Mouse (Mus musculus): ENCODE data around the gene Fam219b.

Gene Fam219b

DNA sequence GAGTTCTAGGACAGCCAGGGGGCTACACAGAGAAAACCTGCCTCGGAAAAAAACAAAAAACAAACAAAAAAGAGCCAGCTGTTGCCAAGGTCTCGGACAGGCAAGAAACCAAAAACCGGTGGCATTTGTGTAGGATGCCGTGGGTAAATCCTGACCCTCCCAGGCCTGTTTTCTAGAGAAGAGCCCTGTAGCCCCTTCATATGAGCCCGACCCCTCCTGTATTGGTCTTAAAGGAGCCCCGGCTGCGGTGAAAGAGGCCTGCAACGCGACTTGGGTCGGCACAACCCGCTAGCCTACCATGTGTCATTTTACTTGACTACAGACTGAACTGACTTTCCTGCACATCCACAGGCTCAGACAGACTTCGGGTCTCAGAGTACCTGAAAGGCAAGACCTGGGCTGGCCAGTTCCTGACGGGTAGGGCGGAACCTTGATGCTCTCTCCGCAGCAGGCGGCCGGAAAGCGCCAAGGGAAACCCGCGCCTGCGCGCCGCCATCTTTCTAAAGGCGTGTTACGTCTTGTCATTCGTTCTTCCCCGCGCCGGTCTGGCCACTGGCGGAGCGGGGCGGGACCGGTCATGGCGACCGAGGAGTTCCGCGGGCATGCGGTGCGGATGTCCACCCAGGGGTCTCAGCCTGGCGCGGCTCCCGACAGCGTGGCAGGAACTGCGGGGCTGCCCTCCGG, at the start of gene Fam219b:
Gene Fam219b (plus strand): TSS at position 485 of the 684 bp plus-strand sequence.
- DNase-seq = peak; percentile 95 to 96

DNA sequence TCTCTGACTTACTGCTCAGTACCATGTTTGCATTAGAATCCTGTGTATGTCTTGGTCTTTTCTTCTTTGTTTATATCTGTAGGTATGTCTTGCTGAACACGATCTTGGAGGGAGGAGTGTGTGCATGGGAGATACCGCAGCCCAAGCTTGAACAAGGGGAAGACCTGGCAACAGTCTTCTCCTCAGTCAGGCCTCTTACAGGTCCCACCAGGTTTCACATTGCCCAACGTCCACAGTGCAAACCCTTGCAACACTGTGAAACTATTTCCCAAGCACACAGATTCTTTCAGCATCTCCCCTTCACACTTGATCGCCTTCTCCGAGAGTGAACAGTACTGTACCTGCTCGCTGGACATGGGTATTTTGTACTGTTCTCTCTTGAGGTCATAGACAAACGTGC, 49.5 kb upstream of the Fam219b start:
- DNase-seq = no peak

GRCm38 (mm10) chr9:57493532-57493931, 43.8 kb upstream of the Fam219b start:
- DNase-seq = no peak

GRCm38 (mm10) chr9:57494970-57495369, 42.4 kb upstream of the Fam219b start:
- no peak for DNase-seq

DNA sequence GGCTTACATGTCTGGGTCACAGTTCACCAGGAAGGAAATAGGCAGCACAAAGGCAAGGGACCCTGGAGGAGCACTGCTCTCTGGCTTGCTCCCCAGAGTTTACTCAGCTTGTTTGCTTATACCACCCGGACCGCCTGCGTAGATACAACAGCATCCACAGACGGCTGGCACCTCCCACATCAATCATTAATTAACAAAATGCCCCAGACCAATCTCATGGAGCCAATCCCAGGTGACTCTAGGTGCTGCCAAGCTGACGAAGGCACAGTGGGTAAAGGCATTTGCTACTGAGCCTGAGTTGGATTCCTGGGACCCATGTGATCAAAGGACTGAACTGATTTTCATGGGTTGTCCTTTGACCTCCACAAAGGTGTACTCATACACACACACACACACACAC, 40.1 kb upstream of the Fam219b start:
- DNase-seq = no peak

GRCm38 (mm10) chr9:57498536-57498935, 38.8 kb upstream of the Fam219b start:
- no peak for DNase-seq

GRCm38 (mm10) chr9:57501452-57501851, 35.9 kb upstream of the Fam219b start:
- no peak for DNase-seq

DNA sequence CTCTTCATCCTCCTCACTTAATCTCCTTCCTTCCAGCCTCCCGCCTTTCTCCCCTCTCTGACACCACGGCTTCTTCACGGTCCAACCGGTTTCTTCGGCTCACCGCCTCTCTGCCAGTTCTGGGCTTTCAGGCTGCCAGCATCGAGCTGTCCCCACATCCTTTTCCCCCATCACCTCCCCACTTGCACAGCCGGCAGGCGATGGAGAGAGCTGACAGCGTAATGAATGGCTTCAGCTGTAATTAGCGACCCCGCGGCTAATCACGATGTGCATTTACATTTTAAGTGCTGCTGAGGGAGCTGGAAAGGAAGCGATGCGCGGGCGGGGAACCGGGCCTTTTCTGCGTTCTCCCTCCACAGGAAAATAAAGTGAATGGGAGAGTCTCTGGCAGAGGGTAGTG, 35.5 kb upstream of the Fam219b start:
- DNase-seq = peak in 1 of 2 experiments; percentile 22

GRCm38 (mm10) chr9:57502911-57503621, 34.3 kb upstream of the Fam219b start:
- DNase-seq = no peak

GRCm38 (mm10) chr9:57503622-57504380, 33.5 kb upstream of the Fam219b start, which contains the start of gene Rpp25:
Rpp25 (plus strand) TSS chr9:57504026.
- peak in 1 of 2 experiments; percentile 35 for DNase-seq

GRCm38 (mm10) chr9:57504381-57504700, 33.0 kb upstream of the Fam219b start:
- peak; percentile 67 to 77 for DNase-seq

DNA sequence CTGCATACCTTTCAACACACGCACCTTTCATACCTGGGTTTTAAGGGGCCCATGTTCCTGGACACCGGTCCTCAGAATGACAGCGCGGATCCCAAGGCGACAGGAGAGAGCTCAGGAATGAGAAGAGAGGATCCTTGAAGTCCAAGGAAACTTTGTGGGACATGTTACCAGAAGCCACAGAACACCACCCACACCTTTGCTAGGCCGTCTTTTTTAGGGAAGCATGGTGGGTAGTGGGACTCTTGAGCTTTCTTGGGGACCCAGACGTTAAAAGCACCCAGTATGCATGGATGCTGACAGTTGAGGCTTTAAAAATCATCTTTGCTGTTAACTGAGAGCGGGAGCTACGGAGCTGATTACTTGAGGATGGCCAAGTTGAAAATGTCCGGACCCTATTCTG, 32.4 kb upstream of the Fam219b start:
- no peak for DNase-seq

DNA sequence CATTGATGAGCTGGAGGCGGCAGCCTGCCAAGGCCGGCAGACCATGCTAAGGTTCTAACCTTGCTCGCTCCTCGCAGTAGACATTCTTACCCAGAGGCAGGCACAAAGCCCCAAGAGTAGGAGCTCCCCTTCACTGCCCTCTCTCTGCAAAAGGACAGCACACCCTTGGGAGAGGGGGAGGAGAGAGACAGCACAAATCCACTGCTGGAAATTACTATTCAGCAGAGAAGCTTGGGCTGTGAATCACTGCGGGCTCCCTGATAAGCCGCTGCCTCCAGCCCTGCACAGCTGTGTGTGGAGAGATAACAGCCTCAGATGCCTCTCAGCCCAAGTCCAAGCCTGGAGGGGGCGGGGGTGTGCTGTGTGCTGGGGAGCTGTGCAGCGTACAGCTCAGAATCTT, 31.6 kb upstream of the Fam219b start:
- DNase-seq = no peak

DNA sequence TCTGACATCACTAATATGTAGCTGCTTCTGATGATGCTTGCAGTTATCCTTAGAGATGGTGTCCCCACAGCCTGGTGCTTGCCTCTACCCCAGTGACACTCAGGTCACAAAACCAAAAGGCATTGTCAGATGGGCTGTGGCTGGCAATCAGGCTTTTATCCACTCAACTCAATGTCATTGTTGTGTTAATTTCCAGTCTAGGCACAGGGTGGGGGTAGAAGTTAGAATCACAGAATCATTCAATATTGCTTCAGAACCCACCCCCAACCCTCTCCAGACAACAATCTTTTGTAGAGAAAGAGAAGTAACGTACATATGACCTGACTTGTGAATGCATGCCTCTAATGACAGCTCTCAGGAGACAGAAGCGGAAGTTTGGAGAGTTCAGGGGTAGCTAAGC, 26.8 kb upstream of the Fam219b start:
- no peak for DNase-seq

- DNase-seq = peak; percentile 84 to 90
Measured at GRCm38 (mm10) chr9:57517113-57517512, 20.2 kb upstream of the Fam219b start.

DNA sequence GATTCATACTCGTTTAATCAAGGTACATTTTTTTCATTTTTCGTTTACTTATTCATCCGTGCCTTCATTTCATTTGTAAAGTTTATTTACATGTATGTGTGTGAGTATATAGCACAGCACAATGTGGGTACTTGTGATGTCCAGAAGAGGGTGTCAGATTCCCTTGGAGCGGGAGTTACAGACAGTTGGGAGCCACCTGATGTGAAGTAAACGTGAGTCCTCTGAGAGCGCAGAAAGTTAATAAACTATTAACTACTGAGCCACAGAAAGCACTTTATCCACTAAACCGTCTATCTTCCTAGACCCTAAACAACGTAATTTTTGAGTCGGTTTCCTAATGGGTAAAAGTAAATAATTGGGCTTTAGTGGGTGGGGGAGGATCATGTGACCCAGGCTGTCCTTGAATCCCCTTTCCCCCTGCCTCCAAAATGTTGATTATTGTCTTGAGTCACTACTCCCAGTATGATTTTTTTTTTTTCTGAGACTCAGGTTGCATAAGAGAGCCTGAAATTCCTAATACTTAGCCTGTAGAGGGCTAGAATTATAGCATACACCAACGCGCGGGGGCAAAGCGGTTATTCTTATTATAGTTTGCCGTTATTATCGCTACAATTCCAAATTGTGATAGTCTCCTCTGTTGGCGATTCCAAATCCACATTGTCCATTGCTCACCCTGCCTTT, 16.8 kb upstream of the Fam219b start:
- DNase-seq = no peak

DNA sequence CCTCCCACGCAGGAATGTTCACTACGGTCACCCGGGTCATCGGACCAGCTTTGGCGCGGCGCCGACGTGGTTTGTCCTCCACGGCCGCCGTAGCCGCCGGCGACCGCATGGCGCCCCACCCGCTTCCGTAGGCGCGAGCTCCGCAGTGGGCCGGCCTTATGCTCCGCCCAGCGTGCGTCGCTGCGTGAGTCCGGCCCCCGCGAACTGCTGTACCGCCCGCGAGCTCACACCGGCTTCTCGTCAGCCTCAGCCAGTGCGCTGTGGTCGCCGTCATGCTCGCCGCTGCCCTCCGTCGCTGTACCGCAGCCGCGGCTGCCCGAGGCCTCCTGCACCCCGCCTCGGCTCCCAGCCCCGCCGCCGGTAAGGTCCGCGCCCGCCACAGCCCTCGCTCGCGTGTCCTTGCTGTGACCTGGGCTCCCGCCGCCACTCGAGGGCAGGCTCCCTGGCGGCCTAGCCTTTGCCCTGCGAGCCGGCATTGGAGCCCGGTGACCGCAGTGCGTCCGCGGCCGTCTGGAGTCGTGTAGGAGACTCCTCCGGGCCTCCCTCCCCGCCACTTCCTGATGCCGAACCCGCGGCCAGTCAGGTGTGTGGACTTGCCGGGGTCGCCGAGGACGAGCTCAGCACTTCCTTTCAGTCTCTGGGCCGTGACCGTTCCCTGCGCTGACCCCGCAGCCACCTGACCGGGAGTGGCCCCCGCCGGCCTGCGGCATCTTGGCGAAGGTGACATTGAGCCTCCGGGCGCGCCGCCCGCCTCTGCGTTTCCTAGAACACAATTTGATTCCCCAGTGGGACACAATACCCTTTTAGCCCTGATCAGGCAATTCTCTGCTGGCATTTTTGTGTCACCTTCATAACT, 16.0 kb upstream of the Fam219b start, which contains the start of gene Cox5a:
Gene Cox5a (plus strand): TSS at position 219 of the 856 bp plus-strand sequence.
- peak; percentile 98 for DNase-seq

GRCm38 (mm10) chr9:57522114-57522860, 15.0 kb upstream of the Fam219b start:
- no peak for DNase-seq

DNA sequence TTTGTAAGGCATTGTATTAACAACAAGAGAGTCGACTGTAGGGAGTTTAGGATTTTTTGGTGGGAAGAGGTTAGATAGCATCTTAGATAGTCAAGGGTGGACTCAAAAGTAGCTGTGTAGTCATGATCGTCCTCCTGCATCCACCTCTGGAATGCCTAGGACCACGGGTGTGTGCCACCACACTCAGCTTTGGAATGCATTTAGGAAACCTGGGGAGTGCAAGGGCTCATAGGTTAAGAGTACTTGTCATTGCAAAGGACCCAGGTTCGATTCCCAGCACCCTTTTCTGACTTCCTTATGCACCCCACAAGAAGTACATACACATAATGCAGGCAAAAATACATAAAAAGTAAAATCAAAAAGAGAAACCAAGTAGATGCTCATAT, 14.5 kb upstream of the Fam219b start:
- no peak for DNase-seq

DNA sequence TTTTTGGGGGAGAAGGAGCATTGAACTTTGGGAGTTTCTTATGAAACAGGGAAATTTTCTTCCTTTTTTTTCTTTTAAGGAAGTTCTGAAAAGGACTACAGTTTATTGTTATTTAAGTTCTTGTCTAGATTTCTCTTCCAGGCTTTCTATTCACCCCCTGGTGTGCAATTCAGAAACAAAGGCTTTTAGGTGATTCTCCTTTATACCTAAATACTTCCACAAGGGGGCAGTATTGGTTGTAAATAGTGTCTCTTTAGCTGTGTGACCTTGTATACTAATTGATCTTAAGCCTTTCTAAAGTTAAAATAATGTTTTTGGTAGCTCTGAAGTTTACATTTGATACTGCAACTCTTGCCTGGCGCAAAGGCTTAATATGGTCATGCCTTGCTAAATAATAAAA, 13.6 kb upstream of the Fam219b start:
- DNase-seq = no peak

- DNase-seq = no peak
Measured at GRCm38 (mm10) chr9:57524439-57524838, 12.9 kb upstream of the Fam219b start.

Data from cerebellum, postnatal 14 days (tissue).